Mouse (Mus musculus) CH12.LX (cell line): ENCODE results near the gene Slc38a10. TPM values are rescaled to one million over a fixed set of nuclear protein-coding genes. Genes with fewer than 3 reads are reported as not detected.

Source experiments
- DNase-seq: peaks from one replicate; pipeline ENCODE4 v3.0.0-alpha.2; 2013; ENCODE audit errors: extremely low read depth
- H3K27ac ChIP-seq: 2 replicates; pipeline ENCODE4 v1.5.1; 2012; ENCODE audit warnings: low read depth, mild to moderate bottlenecking, control low read depth, moderate library complexity; ENCODE audit not compliant: insufficient read depth
- H3K27me3 ChIP-seq: replicated peaks from 2 replicates; pipeline ENCODE3; 2012; ENCODE audit warnings: inconsistent platforms
- H3K36me3 ChIP-seq, 2 experiments: replicated peaks in 1 of 2; 2 replicates each; pipeline versions ENCODE3 to v1.6.1; 2012; ENCODE audit warnings: inconsistent platforms in 1 of 2, low read length in 1 of 2, mild to moderate bottlenecking in 1 of 2, mixed read lengths in 1 of 2, moderate library complexity in 1 of 2; ENCODE audit not compliant: control insufficient read depth in 1 of 2, insufficient read depth in 1 of 2
- H3K4me1 ChIP-seq, 2 experiments: 2 replicates each; pipeline ENCODE4 v1.6.1; 2012; ENCODE audit warnings: inconsistent platforms in 1 of 2, moderate library complexity in 1 of 2; ENCODE audit not compliant: insufficient read depth in 2 of 2, control insufficient read depth in 1 of 2
- H3K4me2 ChIP-seq: 2 replicates; pipeline ENCODE4 v1.6.1; 2012; ENCODE audit warnings: low read depth, mild to moderate bottlenecking, control low read depth; ENCODE audit not compliant: poor library complexity, insufficient read depth, severe bottlenecking
- H3K4me3 ChIP-seq, 3 experiments: fragments of 150-350 bp in 1 of 3; sonication (generic) in 1 of 3; replicated peaks in 1 of 3; 2 replicates each; pipeline versions ENCODE3 to v1.5.1; 2011 to 2012; ENCODE audit warnings: low read depth in 2 of 3, low read length in 2 of 3, mild to moderate bottlenecking in 2 of 3, moderate library complexity in 2 of 3, control low read depth in 1 of 3, improper control_type of control experiment in 1 of 3, inconsistent platforms in 1 of 3, mixed read lengths in 1 of 3; ENCODE audit not compliant: poor library complexity in 1 of 3
- H3K79me2 ChIP-seq: replicated peaks from 2 replicates; pipeline ENCODE4 v1.6.1; 2012; ENCODE audit warnings: mild to moderate bottlenecking, moderate library complexity; ENCODE audit not compliant: control insufficient read depth, poor library complexity, insufficient read depth, severe bottlenecking; ENCODE audit errors: extremely low read depth
- H3K9ac ChIP-seq: 2 replicates; pipeline ENCODE4 v1.6.1; 2012; ENCODE audit warnings: low read depth, mild to moderate bottlenecking, control low read depth, moderate library complexity; ENCODE audit not compliant: insufficient read depth
- H3K9me3 ChIP-seq: replicated peaks from 2 replicates; pipeline ENCODE3; 2012; ENCODE audit warnings: low read length, inconsistent platforms, mixed read lengths
- CHD2 ChIP-seq: IDR thresholded peaks from 2 replicates; pipeline ENCODE4 v1.6.1; 2011; ENCODE audit warnings: low read length, improper control_type of control experiment
- CTCF ChIP-seq, 2 experiments: IDR thresholded peaks in 1 of 2; conservative IDR thresholded peaks in 1 of 2; 2 replicates each; pipeline ENCODE4 v1.5.1; 2011 to 2012; ENCODE audit warnings: low read depth in 2 of 2, low read length in 2 of 2, improper control_type of control experiment in 1 of 2, inconsistent platforms in 1 of 2, mild to moderate bottlenecking in 1 of 2, moderate library complexity in 1 of 2
- E2F4 ChIP-seq: IDR thresholded peaks from 2 replicates; pipeline ENCODE4 v1.6.1; 2011; ENCODE audit warnings: low read depth, low read length, improper control_type of control experiment; ENCODE audit not compliant: insufficient replicate concordance
- EP300 ChIP-seq: IDR thresholded peaks from 2 replicates; pipeline ENCODE4 v1.6.1; 2011; ENCODE audit warnings: low read length, improper control_type of control experiment
- GABPA ChIP-seq: IDR thresholded peaks from 2 replicates; pipeline ENCODE4 v1.6.1; 2012; ENCODE audit warnings: low read depth, low read length, improper control_type of control experiment, inconsistent platforms; ENCODE audit not compliant: insufficient replicate concordance
- HCFC1 ChIP-seq: IDR thresholded peaks from 2 replicates; pipeline ENCODE4 v1.6.1; 2012; ENCODE audit warnings: low read depth, mild to moderate bottlenecking, inconsistent platforms, low read length, improper control_type of control experiment
- IRF4 ChIP-seq: IDR thresholded peaks from 2 replicates; pipeline ENCODE4 v1.6.1; 2014; ENCODE audit warnings: low read depth, mild to moderate bottlenecking, inconsistent platforms, low read length, improper control_type of control experiment
- JUN ChIP-seq: IDR thresholded peaks from 2 replicates; pipeline ENCODE4 v1.6.1; 2011; ENCODE audit warnings: low read depth, mild to moderate bottlenecking, low read length, improper control_type of control experiment, moderate library complexity; ENCODE audit not compliant: insufficient read depth
- JUND ChIP-seq: conservative IDR thresholded peaks from 2 replicates; pipeline ENCODE4 v1.6.1; 2011; ENCODE audit warnings: low read depth, low read length, improper control_type of control experiment
- MAFK ChIP-seq: IDR thresholded peaks from 2 replicates; pipeline ENCODE4 v1.6.1; 2011; ENCODE audit warnings: low read length, improper control_type of control experiment; ENCODE audit not compliant: insufficient replicate concordance
- MAX ChIP-seq: IDR thresholded peaks from 2 replicates; pipeline ENCODE4 v1.6.1; 2011; ENCODE audit warnings: low read length, improper control_type of control experiment
- MAZ ChIP-seq: IDR thresholded peaks from 2 replicates; pipeline ENCODE4 v1.6.1; 2012; ENCODE audit warnings: low read depth, mild to moderate bottlenecking, inconsistent platforms, low read length, improper control_type of control experiment, moderate library complexity
- MEF2A ChIP-seq: IDR thresholded peaks from 2 replicates; pipeline ENCODE4 v1.6.1; 2014; ENCODE audit warnings: low read depth, mild to moderate bottlenecking, inconsistent platforms, low read length, improper control_type of control experiment, borderline replicate concordance
- MXI1 ChIP-seq: IDR thresholded peaks from 2 replicates; pipeline ENCODE4 v1.6.1; 2011; ENCODE audit warnings: mild to moderate bottlenecking, low read depth, low read length, improper control_type of control experiment
- MYC ChIP-seq: IDR thresholded peaks from 2 replicates; pipeline ENCODE4 v1.6.1; 2011; ENCODE audit warnings: low read depth, mild to moderate bottlenecking, improper control_type of control experiment, low read length
- NELFE ChIP-seq: IDR thresholded peaks from 2 replicates; pipeline ENCODE4 v1.6.1; 2011; ENCODE audit warnings: low read depth, low read length, improper control_type of control experiment
- PAX5 ChIP-seq: IDR thresholded peaks from 2 replicates; pipeline ENCODE4 v1.6.1; 2012; ENCODE audit warnings: low read length, inconsistent platforms, mixed read lengths
- POLR2A ChIP-seq: IDR thresholded peaks from 2 replicates; pipeline ENCODE4 v1.6.1; 2011; ENCODE audit warnings: low read depth, mild to moderate bottlenecking, improper control_type of control experiment, low read length
- RAD21 ChIP-seq: IDR thresholded peaks from 2 replicates; pipeline ENCODE4 v1.6.1; 2011; ENCODE audit warnings: low read depth, mild to moderate bottlenecking, low read length, improper control_type of control experiment, moderate library complexity
- SMC3 ChIP-seq: IDR thresholded peaks from 2 replicates; pipeline ENCODE4 v1.6.1; 2011; ENCODE audit warnings: low read depth, low read length, improper control_type of control experiment
- TBP ChIP-seq: conservative IDR thresholded peaks from 2 replicates; pipeline ENCODE4 v1.6.1; 2011; ENCODE audit warnings: low read depth, low read length, improper control_type of control experiment
- TCF12 ChIP-seq: IDR thresholded peaks from 2 replicates; pipeline ENCODE4 v1.6.1; 2014; ENCODE audit warnings: low read depth, mild to moderate bottlenecking, inconsistent platforms, low read length, improper control_type of control experiment
- USF1 ChIP-seq: IDR thresholded peaks from 2 replicates; pipeline ENCODE4 v1.6.1; 2014; ENCODE audit warnings: low read depth, mild to moderate bottlenecking, inconsistent platforms, low read length, improper control_type of control experiment
- USF2 ChIP-seq: conservative IDR thresholded peaks from 2 replicates; pipeline ENCODE4 v1.6.1; 2011; ENCODE audit warnings: low read depth, low read length, improper control_type of control experiment
- ZC3H11A ChIP-seq: IDR thresholded peaks from 2 replicates; pipeline ENCODE4 v1.6.1; 2012; ENCODE audit warnings: low read depth, mild to moderate bottlenecking, inconsistent platforms, low read length, improper control_type of control experiment
- ZKSCAN1 ChIP-seq: IDR thresholded peaks from 2 replicates; pipeline ENCODE4 v1.6.1; 2012; ENCODE audit warnings: low read depth, inconsistent platforms, low read length, improper control_type of control experiment, borderline replicate concordance
- ZMIZ1 ChIP-seq: IDR thresholded peaks from 2 replicates; pipeline ENCODE4 v1.6.1; 2012; ENCODE audit warnings: low read depth, mild to moderate bottlenecking, inconsistent platforms, low read length, improper control_type of control experiment
- ZNF384 ChIP-seq: IDR thresholded peaks from 2 replicates; pipeline ENCODE4 v1.6.1; 2012; ENCODE audit warnings: low read depth, low read length, improper control_type of control experiment, inconsistent platforms
- dilution Hi-C: fragments of 300-500 bp; cut with MboI; formaldehyde crosslinking; loops from 2 replicates; pipeline ENCODE4 v1.14.3; 2020; ENCODE audit warnings: low sequenced_read_pairs; ENCODE audit not compliant: extremely low pct_unique_long_range_greater_than_20kb, extremely low pct_ligation_motif_present
- in situ Hi-C: fragments of 300-500 bp; cut with MboI; formaldehyde crosslinking; loops from 3 replicates; pipeline ENCODE4 v1.14.3; 2019; ENCODE audit warnings: low sequenced_read_pairs, low pct_ligation_motif_present, low pct_unique_long_range_greater_than_20kb, mixed read lengths
- polyA plus RNA-seq: library from polyadenylated mRNA; unstranded; fragments of >175 nt; gene quantifications from 2 replicates; pipeline ENCODE4 v1.2.1, GENCODE M21; 2012; ENCODE audit warnings: low read depth; ENCODE audit not compliant: insufficient read length
- total RNA-seq, 2 experiments: library from RNA; depleted of rRNA; stranded (reverse); fragments of 300-350 nt in 1 of 2; fragments of >200 nt in 1 of 2; gene quantifications; 2 replicates each; pipeline ENCODE4 v1.2.3; 2012 to 2014

Slc38a10 gene
- total and polyA plus RNA-seq, 3 experiments, result 47.1 to 97.6 (median 75.6) TPM

- peaks cover 50% of the 10 kb centered on the region for H3K27me3 ChIP-seq
- no peak overlapping the region for H3K27ac ChIP-seq
- no peaks in the 10 kb centered on the region; a peak in 1 of 4 replicates for H3K4me1 ChIP-seq
- no peaks in the 10 kb centered on the region for H3K36me3 ChIP-seq
- H3K9me3 ChIP-seq, result peaks cover 7% of the 10 kb centered on the region
- DNase-seq, result no peak
- no peak overlapping the region for H3K4me3 ChIP-seq
- TF ChIP-seq MAZ (no peak), JUN (no peak), HCFC1 (no peak), GABPA (no peak), MAX (no peak), IRF4 (no peak), USF1 (no peak), POLR2A (no peak), TCF12 (no peak), MAFK (no peak), RAD21 (no peak), ZNF384 (no peak), MEF2A (no peak), MXI1 (no peak)
- TF ChIP-seq, all 38 proteins: peak for 0
- dilution Hi-C loops (no loop called here), in situ Hi-C loops (no loop called here)
- no peak overlapping the region for H3K4me2 ChIP-seq
- no peak overlapping the region for H3K9ac ChIP-seq
- H3K79me2 ChIP-seq, result no peaks in the 10 kb centered on the region
Observed at GRCm38 (mm10) chr11:120161245-120161644, 10.1 kb upstream of the Slc38a10 start.

DNA sequence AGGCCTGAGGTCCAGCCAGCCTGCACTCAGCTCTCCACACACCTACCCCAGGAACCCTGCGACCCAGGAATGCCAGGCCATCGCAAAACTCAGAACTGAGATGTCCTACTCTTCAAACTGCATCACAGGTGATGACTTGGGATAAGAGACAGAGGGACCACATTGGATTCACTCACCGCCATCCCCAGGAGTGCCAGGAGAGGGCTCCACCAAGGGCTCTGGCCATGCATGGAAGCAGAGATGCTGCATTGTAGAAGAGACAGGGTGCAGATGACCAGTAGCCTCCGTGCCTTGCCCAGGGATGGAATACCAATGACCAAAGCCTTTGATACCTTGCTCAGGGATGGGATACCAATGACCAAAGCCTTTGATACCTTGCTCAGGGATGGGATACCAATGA, 9.3 kb upstream of the Slc38a10 start:
- DNase-seq, result no peak
- in situ Hi-C loops, result no loop called here
- H3K27me3 ChIP-seq, result peaks cover 42% of the 10 kb centered on the region
- dilution Hi-C loops, result no loop called here
- H3K4me2 ChIP-seq, result no peak overlapping the region
- H3K36me3 ChIP-seq, result no peaks in the 10 kb centered on the region
- H3K27ac ChIP-seq, result no peak overlapping the region
- H3K9ac ChIP-seq, result no peak overlapping the region
- no peaks in the 10 kb centered on the region; a peak in 1 of 4 replicates for H3K4me1 ChIP-seq
- peaks cover 8% of the 10 kb centered on the region for H3K9me3 ChIP-seq
- H3K79me2 ChIP-seq, result no peaks in the 10 kb centered on the region
- no peak overlapping the region for H3K4me3 ChIP-seq
- TF ChIP-seq SMC3 (peak; percentile 53), ZC3H11A (no peak), MAX (no peak), ZMIZ1 (no peak), MXI1 (no peak), NELFE (no peak), RAD21 (peak; percentile 10), EP300 (no peak), TBP (no peak), CHD2 (no peak), ZKSCAN1 (no peak), USF2 (no peak), E2F4 (no peak), MAFK (no peak), HCFC1 (no peak), PAX5 (no peak), MEF2A (no peak), CTCF (conservative IDR thresholded peaks at IDR 0.05 in 1 of 2, IDR thresholded peaks at IDR 0.05 in 1 of 2; ENCODE audit: low read depth in 2 of 2, low read length in 2 of 2) (peak; percentile 37 to 62; a peak in 3 of 4 replicates), MYC (no peak), MAZ (no peak), JUND (no peak)
